Mouse (Mus musculus) stomach, postnatal 0 days (tissue): ENCODE data around the gene Narfl.

Source experiments
- CTCF ChIP-seq: IDR thresholded peaks from 2 replicates; pipeline ENCODE4 v1.5.1; 2016; ENCODE audit warnings: antibody characterized with exemption, low read depth, mild to moderate bottlenecking, moderate library complexity
- EP300 ChIP-seq: optimal IDR thresholded peaks from 2 replicates; pipeline ENCODE3; 2016; ENCODE audit warnings: antibody characterized with exemption

DNA sequence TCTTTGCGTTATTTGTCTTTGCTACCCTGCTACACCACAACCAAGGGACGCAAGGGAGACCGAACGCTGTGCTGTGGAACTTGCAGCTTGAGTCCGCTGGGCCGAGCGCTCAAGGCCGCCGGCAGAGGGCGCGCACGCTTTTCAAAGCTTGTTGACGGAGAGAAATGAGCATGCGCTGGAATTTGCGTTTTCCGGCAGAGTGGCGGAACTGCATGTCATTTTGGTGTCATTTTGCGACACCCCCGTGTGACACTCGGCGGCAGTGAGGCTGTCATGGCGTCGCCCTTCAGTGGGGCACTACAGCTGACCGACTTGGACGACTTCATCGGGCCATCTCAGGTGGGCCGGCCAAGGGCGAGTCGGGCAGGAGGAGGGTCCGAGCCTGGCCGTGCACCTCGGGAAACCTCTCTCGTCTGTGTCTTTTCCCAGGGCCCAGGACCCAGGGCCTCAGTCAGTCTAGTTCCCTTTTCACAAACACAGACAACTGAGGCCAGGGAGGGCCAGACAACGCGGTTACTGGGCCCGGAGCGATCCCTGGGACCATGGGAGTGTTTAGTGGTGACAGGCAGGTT is at the start of gene Narfl:
- TF ChIP-seq CTCF (peak; percentile 100), EP300 (no peak)
